Mouse (Mus musculus) limb, embryonic 11.5 days (tissue): Measurements from ENCODE around the gene Grip1. TPM values are rescaled to one million over a fixed set of nuclear protein-coding genes. Genes with fewer than 3 reads are reported as not detected.

Experiments used
- ATAC-seq: fragments of 200-750 bp; cut with Nextera tagmentation; 2 replicates; pipeline ENCODE4 v1.8.0; 2017; ENCODE audit warnings: low read depth; ENCODE audit not compliant: insufficient number of reproducible peaks, low FRiP score, low TSS enrichment
- DNase-seq: peaks from one replicate; pipeline ENCODE4 v3.0.0-alpha.2; 2015; ENCODE audit warnings: low spot score
- H3K27ac ChIP-seq: fragments of 300-500 bp; sonication (generic); replicated peaks from 2 replicates; pipeline ENCODE4 v1.5.1; 2014; ENCODE audit warnings: low read depth, mild to moderate bottlenecking, low read length
- H3K27me3 ChIP-seq: fragments of 300-500 bp; sonication (generic); 2 replicates; pipeline ENCODE4 v1.6.1; 2014; ENCODE audit warnings: mild to moderate bottlenecking, low read length, mixed read lengths; ENCODE audit not compliant: control insufficient read depth, insufficient read depth
- H3K36me3 ChIP-seq: fragments of 300-500 bp; sonication (generic); 2 replicates; pipeline ENCODE4 v1.6.1; 2014; ENCODE audit warnings: mild to moderate bottlenecking, low read length, moderate library complexity, mixed read lengths; ENCODE audit not compliant: control insufficient read depth, insufficient read depth
- H3K4me1 ChIP-seq: fragments of 300-500 bp; sonication (generic); 2 replicates; pipeline ENCODE4 v1.6.1; 2014; ENCODE audit warnings: low read length, mixed read lengths; ENCODE audit not compliant: control insufficient read depth, insufficient read depth
- H3K4me2 ChIP-seq: fragments of 300-500 bp; sonication (generic); 2 replicates; pipeline ENCODE4 v1.6.1; 2014; ENCODE audit warnings: low read depth, mild to moderate bottlenecking, moderate library complexity; ENCODE audit not compliant: severe bottlenecking
- H3K4me3 ChIP-seq: fragments of 300-500 bp; sonication (generic); 2 replicates; pipeline ENCODE4 v1.5.1; 2014; ENCODE audit warnings: low read depth, low read length
- H3K9ac ChIP-seq: fragments of 300-500 bp; sonication (generic); 2 replicates; pipeline ENCODE4 v1.6.1; 2014; ENCODE audit warnings: mild to moderate bottlenecking, low read length
- H3K9me3 ChIP-seq: fragments of 300-500 bp; sonication (generic); 2 replicates; pipeline ENCODE4 v1.6.1; 2016; ENCODE audit warnings: low read length; ENCODE audit not compliant: control insufficient read depth
- WGBS: fragments of 180-500 bp; shearing (Covaris S2); extraction: QIAGEN DNeasy Blood & Tissue Kit; methylation state at CpG from one replicate; pipeline ENCODE4 v1.1.7; 2014; 5-methylcytosine and 5-hydroxymethylcytosine counted together
- polyA plus RNA-seq: library from polyadenylated mRNA; unstranded; fragments of >200 nt; fragmentation: Nextera tagmentation; extraction: Ambion mirVana; gene quantifications from 2 replicates; pipeline ENCODE4 v1.2.1, GENCODE M21; 2014

Gene Grip1
- polyA plus RNA-seq, 1 experiment from 2014 or later, result 3.7 TPM

GRCm38 (mm10) chr10:119824521-119824920 is 370.9 kb downstream of the Grip1 start:
- H3K27ac ChIP-seq, result no peak overlapping the region
- H3K9me3 ChIP-seq, result no peaks in the 10 kb centered on the region
- 53% methylated on average over 11 of the region's 11 CpGs for WGBS
- DNase-seq, result no peak
- no peak for ATAC-seq
- H3K4me1 ChIP-seq, result peaks cover under 1% of the 10 kb centered on the region; the same call in 1 of the 2 replicates
- H3K36me3 ChIP-seq, result no peaks in the 10 kb centered on the region
- no peak overlapping the region for H3K4me2 ChIP-seq
- H3K9ac ChIP-seq, result no peak overlapping the region
- no peak overlapping the region for H3K4me3 ChIP-seq
- H3K27me3 ChIP-seq, result no peaks in the 10 kb centered on the region

- no peak for DNase-seq
- WGBS, result 82% methylated on average over 6 of the region's 6 CpGs
These were observed 376.8 kb downstream of the Grip1 start for GRCm38 (mm10) chr10:119830388-119830956.

GRCm38 (mm10) chr10:119831086-119831485 is 377.5 kb downstream of the Grip1 start:
- Histone ChIP-seq H3K9ac (no peak overlapping the region), H3K36me3 (no peaks in the 10 kb centered on the region), H3K4me2 (no peak overlapping the region), H3K9me3 (peaks cover 3% of the 10 kb centered on the region; the same call in 1 of the 2 replicates), H3K27ac (no peak overlapping the region), H3K4me3 (no peak overlapping the region), H3K27me3 (no peaks in the 10 kb centered on the region), H3K4me1 (no peaks in the 10 kb centered on the region)
- DNase-seq (no peak), ATAC-seq (no peak)
- 65% methylated on average over 1 of the region's 1 CpGs for WGBS

More at GRCm38 (mm10) chr10:119830388-119830956, 376.8 kb downstream of the Grip1 start:
- ATAC-seq, result no peak
- H3K27me3 ChIP-seq, result no peaks in the 10 kb centered on the region
- no peak overlapping the region for H3K4me3 ChIP-seq
- H3K27ac ChIP-seq, result no peak overlapping the region
- H3K4me2 ChIP-seq, result no peak overlapping the region
- no peak overlapping the region for H3K9ac ChIP-seq
- H3K36me3 ChIP-seq, result no peaks in the 10 kb centered on the region
- no peaks in the 10 kb centered on the region for H3K4me1 ChIP-seq
- H3K9me3 ChIP-seq, result peaks cover 3% of the 10 kb centered on the region; the same call in 1 of the 2 replicates

GRCm38 (mm10) chr10:119833334-119833733 is 379.7 kb downstream of the Grip1 start:
- H3K36me3 ChIP-seq, result no peaks in the 10 kb centered on the region
- H3K9me3 ChIP-seq, result peaks cover 3% of the 10 kb centered on the region; the same call in 1 of the 2 replicates
- no peak overlapping the region for H3K27ac ChIP-seq
- H3K4me2 ChIP-seq, result no peak overlapping the region
- no peak overlapping the region for H3K9ac ChIP-seq
- H3K27me3 ChIP-seq, result no peaks in the 10 kb centered on the region
- no peak overlapping the region for H3K4me3 ChIP-seq
- no peak for DNase-seq
- WGBS, result 91% methylated on average over 5 of the region's 5 CpGs
- ATAC-seq, result no peak
- H3K4me1 ChIP-seq, result no peaks in the 10 kb centered on the region

GRCm38 (mm10) chr10:119834122-119834521 is 380.5 kb downstream of the Grip1 start:
- DNase-seq (no peak), ATAC-seq (no peak)
- WGBS, result 81% methylated on average over 4 of the region's 4 CpGs
- no peaks in the 10 kb centered on the region for H3K4me1 ChIP-seq
- H3K27ac ChIP-seq, result no peak overlapping the region
- peaks cover 3% of the 10 kb centered on the region; the same call in 1 of the 2 replicates for H3K9me3 ChIP-seq
- no peaks in the 10 kb centered on the region for H3K36me3 ChIP-seq
- no peaks in the 10 kb centered on the region for H3K27me3 ChIP-seq
- H3K4me3 ChIP-seq, result no peak overlapping the region
- no peak overlapping the region for H3K4me2 ChIP-seq
- no peak overlapping the region for H3K9ac ChIP-seq

GRCm38 (mm10) chr10:119839645-119840044 is 386.0 kb downstream of the Grip1 start:
- H3K27me3 ChIP-seq, result no peaks in the 10 kb centered on the region
- H3K36me3 ChIP-seq, result no peaks in the 10 kb centered on the region
- no peaks in the 10 kb centered on the region for H3K9me3 ChIP-seq
- DNase-seq (no peak), ATAC-seq (no peak)
- WGBS, result 81% methylated on average over 11 of the region's 11 CpGs
- no peak overlapping the region for H3K27ac ChIP-seq
- no peak overlapping the region for H3K9ac ChIP-seq
- H3K4me3 ChIP-seq, result no peak overlapping the region
- no peaks in the 10 kb centered on the region for H3K4me1 ChIP-seq
- no peak overlapping the region for H3K4me2 ChIP-seq

GRCm38 (mm10) chr10:119842004-119842403 is 388.4 kb downstream of the Grip1 start:
- Histone ChIP-seq H3K4me1 (no peaks in the 10 kb centered on the region), H3K4me2 (no peak overlapping the region), H3K9ac (no peak overlapping the region), H3K27ac (no peak overlapping the region), H3K27me3 (no peaks in the 10 kb centered on the region), H3K9me3 (no peaks in the 10 kb centered on the region), H3K36me3 (no peaks in the 10 kb centered on the region), H3K4me3 (no peak overlapping the region)
- no peak for ATAC-seq
- 92% methylated on average over 4 of the region's 4 CpGs for WGBS
- no peak for DNase-seq

- ATAC-seq, result no peak
- H3K4me3 ChIP-seq, result no peak overlapping the region
- no peaks in the 10 kb centered on the region for H3K4me1 ChIP-seq
- no peaks in the 10 kb centered on the region for H3K27me3 ChIP-seq
- H3K27ac ChIP-seq, result no peak overlapping the region
- WGBS, result 85% methylated on average over 11 of the region's 11 CpGs
- H3K9me3 ChIP-seq, result no peaks in the 10 kb centered on the region
- H3K9ac ChIP-seq, result no peak overlapping the region
- H3K36me3 ChIP-seq, result no peaks in the 10 kb centered on the region
- no peak overlapping the region for H3K4me2 ChIP-seq
- no peak for DNase-seq
These were observed 392.2 kb downstream of the Grip1 start for GRCm38 (mm10) chr10:119845705-119846410.
